Mouse (Mus musculus) bone marrow macrophage, adult 2 months (primary cell): Measurements from ENCODE around the gene Clec14a. TPM values are rescaled to one million over a fixed set of nuclear protein-coding genes. Genes with fewer than 3 reads are reported as not detected.
"Not testable (repeated sequence)": the region's sequence is repeated elsewhere in the genome, so short reads cannot be mapped to it uniquely, and the experiment has no call there.

Source experiments
- H3K27ac ChIP-seq: 2 replicates; pipeline ENCODE4 v1.5.1; 2012; ENCODE audit warnings: low read depth, low read length; ENCODE audit not compliant: insufficient read depth
- H3K4me1 ChIP-seq: 2 replicates; pipeline ENCODE4 v1.6.1; 2012; ENCODE audit warnings: low read length; ENCODE audit not compliant: control insufficient read depth, insufficient read depth
- H3K4me3 ChIP-seq: 2 replicates; pipeline ENCODE4 v1.5.1; 2012; ENCODE audit warnings: mild to moderate bottlenecking, low read length, moderate library complexity; ENCODE audit not compliant: insufficient read depth
- CTCF ChIP-seq: IDR thresholded peaks from 2 replicates; pipeline ENCODE4 v1.5.1; 2012; ENCODE audit warnings: low read depth, mild to moderate bottlenecking, low read length, moderate library complexity
- POLR2A ChIP-seq: IDR thresholded peaks from 2 replicates; pipeline ENCODE4 v1.6.1; 2012; ENCODE audit warnings: mild to moderate bottlenecking, low read depth, low read length, borderline replicate concordance
- polyA plus RNA-seq: library from polyadenylated mRNA; stranded (reverse); fragments of >200 nt; gene quantifications from 2 replicates; pipeline ENCODE4 v1.2.4, GENCODE M21; 2012; ENCODE audit not compliant: missing spikeins, insufficient read depth, insufficient read length

The Clec14a gene
- not detected in 2 replicates for polyA plus RNA-seq

DNA sequence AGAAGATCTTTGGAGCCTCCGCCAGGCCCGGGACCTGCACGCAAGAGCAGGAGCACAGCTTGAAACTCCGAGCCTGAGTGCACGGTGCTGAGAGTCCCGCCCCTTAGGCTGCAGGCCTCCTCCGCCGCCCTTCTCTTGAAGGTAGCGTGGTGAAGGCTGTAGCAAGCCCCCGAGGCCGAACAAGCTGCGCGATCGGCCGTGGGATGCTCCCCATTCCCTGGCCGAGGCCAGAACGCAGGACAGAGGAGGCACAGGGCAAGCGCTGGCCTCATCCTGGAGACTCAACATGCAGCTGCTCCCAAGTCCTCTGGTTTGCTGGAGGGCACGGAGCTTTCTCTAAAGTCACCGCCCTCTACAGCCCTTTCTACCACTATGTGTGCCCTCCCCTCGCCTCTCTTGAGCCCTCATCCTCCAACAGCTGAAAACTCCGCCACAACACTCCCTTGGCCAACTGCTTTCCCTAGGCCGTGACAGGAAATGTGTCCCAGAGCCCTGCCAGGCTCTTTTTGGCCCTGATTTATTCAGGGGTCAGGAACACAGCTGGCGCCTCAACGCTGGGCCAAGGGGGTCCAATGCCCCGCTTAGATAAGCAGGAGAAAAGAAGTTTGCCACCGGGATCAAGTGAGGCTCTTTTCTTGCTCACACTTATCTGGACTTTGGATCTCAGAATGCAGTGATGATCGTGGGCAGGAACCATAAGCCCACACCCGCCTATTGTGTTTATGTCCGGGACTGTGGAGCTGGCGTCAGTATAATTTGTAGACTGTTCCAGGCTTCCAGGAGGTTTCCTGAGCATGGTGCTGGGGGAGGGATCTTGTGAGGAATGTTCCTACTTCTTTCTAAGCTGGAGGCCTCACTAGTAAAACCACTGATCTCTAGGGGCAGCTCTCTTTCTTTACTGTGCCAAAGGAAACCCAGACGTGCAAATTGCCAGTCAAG, at the start of gene Clec14a:
TSS of gene Clec14a (minus strand) at position 728 of the 939 bp plus-strand sequence.
- no peak for TF ChIP-seq CTCF
- no peak for TF ChIP-seq POLR2A
- H3K27ac ChIP-seq, result no peak within 1 kb of the TSS

DNA sequence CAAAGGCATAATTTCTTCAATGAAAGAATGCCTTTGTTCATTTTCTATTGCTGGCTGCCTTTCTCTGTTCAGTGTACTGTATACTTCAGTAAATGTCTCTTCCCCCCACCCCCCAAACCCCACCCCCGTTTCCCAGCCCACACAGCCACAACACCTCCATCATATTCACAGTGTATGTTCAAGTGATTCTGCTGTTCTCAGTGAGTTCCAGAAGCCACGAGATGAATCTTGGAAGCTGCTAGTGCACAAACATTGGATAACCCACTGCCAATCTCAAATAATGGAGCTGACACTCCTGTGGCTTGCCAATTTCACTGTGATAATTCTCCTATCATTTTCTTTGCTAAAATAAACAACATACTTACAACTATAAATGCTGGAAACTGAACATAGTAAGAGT, 38.7 kb upstream of the Clec14a start:
- Histone ChIP-seq H3K4me1 (no peaks in the 10 kb centered on the region), H3K4me3 (no peak overlapping the region), H3K27ac (no peak overlapping the region)
- TF ChIP-seq POLR2A (no peak), CTCF (no peak)

More for the DNA sequence above, at the start of gene Clec14a:
- Histone ChIP-seq H3K4me3 (no peak within 1 kb of the TSS), H3K4me1 (no peaks in the 10 kb centered on the region)

DNA sequence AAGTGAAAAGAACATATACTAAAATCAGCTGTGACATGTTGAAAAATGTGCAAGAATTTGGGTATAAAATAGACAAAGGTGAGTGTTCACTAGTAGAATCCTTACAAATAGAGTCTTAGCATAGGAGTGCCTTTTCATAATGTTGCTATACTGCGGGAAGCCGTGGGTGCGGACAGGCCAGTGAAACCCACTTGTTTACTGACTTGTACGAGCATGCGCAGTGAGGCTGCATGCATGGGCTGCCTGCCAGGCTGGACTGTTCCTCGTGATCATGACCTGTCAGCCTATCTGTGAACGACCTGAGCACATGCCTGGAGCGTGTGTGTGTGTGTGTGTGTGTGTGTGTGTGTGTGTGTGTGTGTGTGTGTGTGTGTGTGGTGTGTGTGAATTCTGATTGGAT, 37.3 kb upstream of the Clec14a start:
- H3K4me1 ChIP-seq, H3K27ac ChIP-seq, H3K4me3 ChIP-seq: not testable (repeated sequence)

DNA sequence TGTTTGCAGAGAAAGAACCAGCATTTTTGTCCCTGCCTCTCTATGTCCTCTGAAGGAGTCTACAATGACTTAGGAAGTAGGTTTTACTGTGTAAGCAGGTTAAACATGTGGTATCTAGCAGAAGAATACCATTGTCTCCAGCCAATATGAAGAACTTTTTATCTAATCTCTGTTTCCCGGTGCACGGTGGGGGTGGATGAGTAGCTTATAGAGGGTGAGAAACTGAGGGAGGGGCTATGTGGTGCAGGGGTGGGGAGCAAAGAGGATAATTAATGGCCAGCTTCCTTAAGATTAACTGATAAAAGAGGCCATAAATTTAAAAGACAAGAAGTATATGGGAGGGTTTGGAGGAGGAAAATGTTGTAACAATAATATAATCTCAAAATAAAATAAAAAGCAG, 36.5 kb upstream of the Clec14a start:
- Histone ChIP-seq H3K27ac (no peak overlapping the region), H3K4me3 (no peak overlapping the region), H3K4me1 (no peaks in the 10 kb centered on the region)
- TF ChIP-seq POLR2A, result no peak
- TF ChIP-seq CTCF, result no peak

DNA sequence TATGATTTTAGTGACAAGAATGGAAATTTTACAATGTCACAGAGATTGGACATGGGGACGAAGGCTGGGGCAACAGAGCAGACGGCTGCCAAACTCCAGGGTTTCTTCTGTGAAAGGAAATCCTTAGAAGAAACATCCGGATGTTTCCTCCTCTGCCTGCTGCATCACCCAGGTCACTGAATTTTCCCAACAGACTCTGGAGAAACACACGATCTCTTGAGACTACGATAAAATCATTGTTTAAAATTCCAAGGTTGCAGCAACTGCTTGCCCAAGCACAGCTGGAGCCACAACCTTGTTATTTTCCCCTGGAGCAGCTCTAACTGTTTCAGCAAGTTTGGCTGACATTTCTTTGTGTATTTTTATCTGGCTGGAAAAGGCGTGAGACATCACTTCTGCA, 27.9 kb upstream of the Clec14a start:
- no peak overlapping the region for H3K27ac ChIP-seq
- TF ChIP-seq CTCF (no peak), POLR2A (no peak)
- no peak overlapping the region for H3K4me3 ChIP-seq
- H3K4me1 ChIP-seq, result no peaks in the 10 kb centered on the region

DNA sequence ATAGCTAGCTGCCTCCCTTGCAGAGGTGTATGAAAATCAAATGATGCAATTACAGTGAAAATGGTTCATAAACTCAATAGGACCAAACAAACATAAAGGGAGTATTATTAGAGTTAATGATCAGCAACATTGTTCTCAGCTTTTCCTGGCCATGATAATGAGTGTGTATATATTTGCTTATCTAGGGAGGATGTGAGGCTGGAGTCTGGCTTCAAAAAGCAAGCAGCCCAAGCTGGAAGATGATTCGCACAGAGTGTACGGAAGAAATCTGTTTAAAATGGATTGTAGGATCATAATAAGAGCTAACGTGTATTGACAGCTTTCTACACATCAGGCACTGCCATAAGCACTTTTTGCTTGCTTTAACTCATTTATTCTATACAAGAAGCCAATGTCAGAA, 16.8 kb upstream of the Clec14a start:
- no peak for TF ChIP-seq CTCF
- TF ChIP-seq POLR2A, result no peak
- no peak overlapping the region for H3K27ac ChIP-seq
- no peaks in the 10 kb centered on the region for H3K4me1 ChIP-seq
- no peak overlapping the region for H3K4me3 ChIP-seq

DNA sequence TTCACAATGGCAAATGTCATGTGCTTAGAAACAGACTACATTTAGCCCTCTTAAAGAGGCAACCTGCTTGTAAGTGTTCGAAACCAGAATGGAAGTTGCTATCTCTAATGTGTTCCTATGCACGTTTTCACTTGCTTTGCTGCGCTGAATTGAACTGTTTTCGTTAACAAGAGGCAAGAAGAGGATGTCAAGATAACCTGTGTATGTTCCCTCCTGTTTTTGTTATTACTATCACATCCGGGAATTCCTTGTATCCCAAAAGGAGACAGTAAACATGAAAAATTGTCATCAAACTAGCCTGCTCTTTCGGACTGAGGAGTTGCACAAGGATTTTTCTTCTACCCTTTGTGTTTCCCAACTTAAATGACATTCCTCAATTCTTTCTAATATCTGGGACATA, 1.4 kb upstream of the Clec14a start:
- Histone ChIP-seq H3K4me3 (no peak overlapping the region), H3K27ac (no peak overlapping the region), H3K4me1 (no peaks in the 10 kb centered on the region)
- TF ChIP-seq POLR2A (no peak), CTCF (no peak)

DNA sequence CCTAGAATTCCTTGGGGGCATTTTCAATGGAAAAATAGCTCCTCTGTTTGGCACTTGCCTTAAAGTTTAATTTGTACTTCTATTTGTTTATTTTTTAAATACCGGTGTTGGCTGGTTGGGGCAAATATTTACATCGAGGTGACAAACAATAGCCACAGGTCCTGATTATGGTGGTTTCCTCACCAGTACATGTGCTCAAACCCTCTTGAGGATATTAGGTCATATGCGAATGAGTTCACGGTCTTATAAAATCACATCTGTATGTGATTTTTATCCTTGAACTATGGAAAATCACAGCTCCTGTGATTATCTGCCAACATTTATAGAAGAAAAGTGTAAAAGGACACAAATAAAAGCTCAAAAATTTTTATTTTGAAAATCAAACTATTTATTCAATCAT, 415 bp upstream of the Clec14a start:
- TF ChIP-seq POLR2A, result no peak
- TF ChIP-seq CTCF, result no peak
- no peak overlapping the region for H3K27ac ChIP-seq
- no peaks in the 10 kb centered on the region for H3K4me1 ChIP-seq
- H3K4me3 ChIP-seq, result no peak overlapping the region

DNA sequence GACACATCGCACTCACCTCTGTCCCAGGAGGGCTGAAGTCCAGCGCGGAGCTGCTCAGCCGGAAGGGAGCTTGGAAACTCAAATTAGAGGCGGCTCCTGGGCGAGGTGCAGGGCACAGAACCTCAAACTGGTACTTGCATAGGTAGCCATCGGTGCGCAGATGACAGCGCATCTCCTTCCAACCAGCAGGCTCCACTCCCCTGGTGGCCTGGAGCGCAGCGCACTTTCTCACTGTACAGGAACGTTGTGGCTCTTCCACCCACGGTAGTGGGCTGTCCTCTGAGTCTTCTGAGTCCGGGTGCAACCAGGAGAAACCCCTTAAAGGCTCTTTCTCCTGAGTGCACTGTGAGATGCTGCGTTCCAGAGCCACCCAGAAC, 916 bp downstream of the Clec14a start:
- H3K27ac ChIP-seq, result no peak overlapping the region

DNA sequence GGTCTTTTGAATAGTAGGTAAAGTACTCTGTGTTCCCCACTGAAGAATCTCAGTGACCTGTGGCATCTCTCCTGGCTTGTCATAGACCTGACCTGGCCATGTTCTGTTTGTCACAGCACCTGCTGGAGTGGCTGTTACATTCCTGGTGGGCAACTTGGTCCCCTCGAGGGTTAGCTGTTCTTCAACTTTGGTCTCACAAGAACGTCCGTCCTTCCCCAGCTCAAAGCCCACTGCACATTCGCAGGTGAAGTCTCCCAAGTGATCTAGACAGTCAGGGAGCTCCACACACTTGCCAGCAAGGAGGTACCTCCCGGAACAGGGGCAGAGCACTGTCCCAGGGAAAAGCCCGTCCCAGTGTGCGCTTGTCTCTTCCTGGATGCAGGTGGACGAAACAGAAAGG, 1.3 kb downstream of the Clec14a start:
- no peak for TF ChIP-seq CTCF
- no peak for TF ChIP-seq POLR2A
- Histone ChIP-seq H3K4me3 (no peak overlapping the region), H3K4me1 (no peaks in the 10 kb centered on the region), H3K27ac (no peak overlapping the region)

More for the DNA sequence above, 916 bp downstream of the Clec14a start:
- no peak overlapping the region for H3K4me3 ChIP-seq
- TF ChIP-seq POLR2A (no peak), CTCF (no peak)
- no peaks in the 10 kb centered on the region for H3K4me1 ChIP-seq

DNA sequence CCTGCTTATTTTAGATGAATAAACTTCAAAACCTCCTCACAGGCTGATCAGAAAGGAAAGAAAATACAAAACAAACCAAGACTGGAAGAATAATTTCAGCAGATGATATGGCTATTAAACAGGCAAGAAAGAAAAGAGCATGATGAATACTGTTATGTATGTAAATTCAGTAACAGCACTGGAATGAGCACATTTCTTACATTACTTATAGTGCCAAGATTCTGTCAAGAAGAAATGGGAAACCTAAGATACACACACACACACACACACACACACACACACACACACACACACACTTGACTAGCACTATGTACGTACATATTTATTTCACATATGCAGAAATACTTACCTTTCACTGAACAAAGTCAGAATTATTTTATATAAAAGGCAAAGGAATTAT, 17.2 kb downstream of the Clec14a start:
- no peak overlapping the region for H3K27ac ChIP-seq
- TF ChIP-seq CTCF (no peak), POLR2A (no peak)
- no peaks in the 10 kb centered on the region for H3K4me1 ChIP-seq
- no peak overlapping the region for H3K4me3 ChIP-seq
